Mouse (Mus musculus) bone marrow, adult 2 months (tissue): Measurements from ENCODE around the gene Slc25a12. TPM values are rescaled to one million over a fixed set of nuclear protein-coding genes. Genes with fewer than 3 reads are reported as not detected.

Source experiments
- H3K27ac ChIP-seq: fragments of 200-500 bp; 2 replicates; pipeline ENCODE4 v1.5.1; 2012; ENCODE audit warnings: low read depth, mild to moderate bottlenecking, control low read depth, inconsistent platforms, low read length; ENCODE audit not compliant: control insufficient read depth, poor library complexity, insufficient read depth
- H3K4me1 ChIP-seq: fragments of 200-500 bp; 2 replicates; pipeline ENCODE4 v1.6.1; 2011; ENCODE audit warnings: low read length; ENCODE audit not compliant: control insufficient read depth, insufficient read depth
- H3K4me3 ChIP-seq: fragments of 200-500 bp; replicated peaks from 2 replicates; pipeline ENCODE3; 2011; ENCODE audit warnings: mild to moderate bottlenecking, low read depth, low read length, control low read depth; ENCODE audit not compliant: control insufficient read depth
- CTCF ChIP-seq: fragments of 200-500 bp; IDR thresholded peaks from 2 replicates; pipeline ENCODE4 v1.5.1; 2011; ENCODE audit warnings: low read length, control low read depth; ENCODE audit not compliant: control insufficient read depth, insufficient read depth
- POLR2A ChIP-seq: fragments of 200-500 bp; IDR thresholded peaks from 2 replicates; pipeline ENCODE4 v1.6.1; 2011; ENCODE audit warnings: low read depth, mild to moderate bottlenecking, control low read depth, low read length, borderline replicate concordance; ENCODE audit not compliant: control insufficient read depth
- WGBS: fragments of 180-500 bp; shearing (Covaris S2); methylation state at CpG from one replicate; pipeline ENCODE4 v1.1.7; 2018; 5-methylcytosine and 5-hydroxymethylcytosine counted together
- polyA plus RNA-seq: library from polyadenylated mRNA; stranded (reverse); fragments of >200 nt; gene quantifications from 2 replicates; pipeline ENCODE4 v1.2.4, GENCODE M21; 2011; ENCODE audit warnings: low replicate concordance; ENCODE audit not compliant: missing spikeins, insufficient read depth, insufficient read length

The Slc25a12 gene
- polyA plus RNA-seq, 1 experiment: 22.2 TPM

GRCm38 (mm10) chr2:71354055-71354425 is 13.5 kb downstream of the Slc25a12 start:
- no peak for TF ChIP-seq CTCF
- no peak for TF ChIP-seq POLR2A
- H3K27ac ChIP-seq: no peak overlapping the region

GRCm38 (mm10) chr2:71353306-71354054 is 14.1 kb downstream of the Slc25a12 start:
- Histone ChIP-seq H3K4me1 (peaks cover 2% of the 10 kb centered on the region; the same call in 1 of the 2 replicates), H3K4me3 (no peak overlapping the region), H3K27ac (no peak overlapping the region)
- TF ChIP-seq CTCF: no peak
- TF ChIP-seq POLR2A: no peak
- WGBS: 41% methylated on average over 10 of the region's 10 CpGs

More at GRCm38 (mm10) chr2:71354055-71354425, 13.5 kb downstream of the Slc25a12 start:
- WGBS: 74% methylated on average over 5 of the region's 5 CpGs
- H3K4me1 ChIP-seq: peaks cover 2% of the 10 kb centered on the region; the same call in 1 of the 2 replicates
- no peak overlapping the region for H3K4me3 ChIP-seq

GRCm38 (mm10) chr2:71351727-71351987 is 15.9 kb downstream of the Slc25a12 start:
- no peak overlapping the region for H3K4me3 ChIP-seq
- no peak overlapping the region for H3K27ac ChIP-seq
- TF ChIP-seq POLR2A (no peak), CTCF (no peak)
- H3K4me1 ChIP-seq: peaks cover 2% of the 10 kb centered on the region; the same call in 1 of the 2 replicates
- 84% methylated on average over 3 of the region's 3 CpGs for WGBS

- 88% methylated on average over 11 of the region's 11 CpGs for WGBS
- peaks cover 2% of the 10 kb centered on the region; the same call in 1 of the 2 replicates for H3K4me1 ChIP-seq
- TF ChIP-seq POLR2A (no peak), CTCF (no peak)
These were observed 16.4 kb downstream of the Slc25a12 start for GRCm38 (mm10) chr2:71350904-71351726.

GRCm38 (mm10) chr2:71350181-71350580 is 17.4 kb downstream of the Slc25a12 start:
- no peak for TF ChIP-seq CTCF
- no peak for TF ChIP-seq POLR2A
- Histone ChIP-seq H3K4me3 (no peak overlapping the region), H3K4me1 (peaks cover 2% of the 10 kb centered on the region; the same call in 1 of the 2 replicates), H3K27ac (no peak overlapping the region)
- 77% methylated on average over 7 of the region's 7 CpGs for WGBS

More at GRCm38 (mm10) chr2:71350904-71351726, 16.4 kb downstream of the Slc25a12 start:
- no peak overlapping the region for H3K27ac ChIP-seq
- H3K4me3 ChIP-seq: no peak overlapping the region

- WGBS: 90% methylated on average over 2 of the region's 2 CpGs
- TF ChIP-seq POLR2A (no peak), CTCF (no peak)
These were observed 18.0 kb downstream of the Slc25a12 start for GRCm38 (mm10) chr2:71349511-71349910.

GRCm38 (mm10) chr2:71347732-71348490 is 19.6 kb downstream of the Slc25a12 start:
- WGBS: 88% methylated on average over 20 of the region's 20 CpGs
- H3K27ac ChIP-seq: no peak overlapping the region
- no peak overlapping the region for H3K4me3 ChIP-seq
- TF ChIP-seq POLR2A: no peak
- no peak for TF ChIP-seq CTCF
- H3K4me1 ChIP-seq: peaks cover 1% of the 10 kb centered on the region; the same call in 1 of the 2 replicates

More at GRCm38 (mm10) chr2:71349511-71349910, 18.0 kb downstream of the Slc25a12 start:
- Histone ChIP-seq H3K27ac (no peak overlapping the region), H3K4me3 (no peak overlapping the region), H3K4me1 (peaks cover 2% of the 10 kb centered on the region; the same call in 1 of the 2 replicates)

GRCm38 (mm10) chr2:71347160-71347559 is 20.4 kb downstream of the Slc25a12 start:
- Histone ChIP-seq H3K27ac (no peak overlapping the region), H3K4me3 (no peak overlapping the region), H3K4me1 (peaks cover 1% of the 10 kb centered on the region; the same call in 1 of the 2 replicates)
- TF ChIP-seq POLR2A (no peak), CTCF (no peak)
- WGBS: 88% methylated on average over 10 of the region's 10 CpGs
